Mouse (Mus musculus): ENCODE measurements at regions not wholly inside any gene's neighbourhood (a gene's known extent, or its start where the extent isn't known, plus 50 kb on each side); places are given as distances from the start of the nearest gene placed in this dataset.
A peak's percentile ranks its signal among the peaks of the same experiment; 100 is the strongest.

- ATAC-seq (replicated peaks; ENCODE audit: poor library complexity) = no peak
These were observed 51.3 kb upstream of the Rnf138rt1 start for GRCm38 (mm10) chrX:163812431-163812830.

GRCm38 (mm10) chrX:163814806-163815205, 53.7 kb upstream of the Rnf138rt1 start:
- no peak for ATAC-seq (replicated peaks; ENCODE audit: poor library complexity)

GRCm38 (mm10) chrX:163822298-163822697, 61.2 kb upstream of the Rnf138rt1 start:
- ATAC-seq (replicated peaks; ENCODE audit: poor library complexity) = peak; percentile 79

- ATAC-seq (replicated peaks; ENCODE audit: poor library complexity) = peak; percentile 99
These were observed 66.3 kb upstream of the Rnf138rt1 start for GRCm38 (mm10) chrX:163827461-163827860.

- peak; percentile 99 for ATAC-seq (replicated peaks; ENCODE audit: poor library complexity)
These were observed 63.4 kb upstream of the Ap1s2 start for GRCm38 (mm10) chrX:163845408-163845807.

- no peak for ATAC-seq (replicated peaks; ENCODE audit: poor library complexity)
These were observed 61.9 kb upstream of the Ap1s2 start for GRCm38 (mm10) chrX:163846890-163847289.

GRCm38 (mm10) chrX:163847651-163848050, 61.2 kb upstream of the Ap1s2 start:
- ATAC-seq (replicated peaks; ENCODE audit: poor library complexity) = no peak

- ATAC-seq (replicated peaks; ENCODE audit: poor library complexity) = no peak
These were observed 60.2 kb upstream of the Ap1s2 start for GRCm38 (mm10) chrX:163848510-163849199.

GRCm38 (mm10) chrX:163850915-163851599, 57.8 kb upstream of the Ap1s2 start:
- ATAC-seq (replicated peaks; ENCODE audit: poor library complexity) = peak; percentile 86

GRCm38 (mm10) chrX:163858494-163858893, 50.3 kb upstream of the Ap1s2 start:
- no peak for ATAC-seq (replicated peaks; ENCODE audit: poor library complexity)

All from megakaryocyte progenitor cell, adult 5-6 weeks (primary cell).